Mouse (Mus musculus): ENCODE measurements at regions not wholly inside any gene's neighbourhood (a gene's known extent, or its start where the extent isn't known, plus 50 kb on each side); places are given as distances from the start of the nearest gene placed in this dataset.

GRCm38 (mm10) chr6:14819798-14820197 lies 64.7 kb upstream of the Ppp1r3a start:
- intact Hi-C loops (cut with DNase I) = loop anchor here (10.0 kb wide), 1 partner anchor 235 kb away; no protein-coding TSS in a partner anchor
- no peak for DNase-seq (ENCODE audit: low spot score in 2 of 2)

- DNase-seq (ENCODE audit: low spot score in 2 of 2) = no peak
- intact Hi-C loops (cut with DNase I) = no loop called here
Observed at GRCm38 (mm10) chr6:14824777-14825176, 69.7 kb upstream of the Ppp1r3a start.

- DNase-seq (ENCODE audit: low spot score in 2 of 2) = peak; percentile 10 to 37
- intact Hi-C loops (cut with DNase I) = loop anchor here (5.0 to 10.0 kb wide), 2 partner anchors 573 to 1376 kb away; no protein-coding TSS in a partner anchor
Observed at GRCm38 (mm10) chr6:14838910-14839309, 62.2 kb upstream of the Foxp2 start.

All from left cerebral cortex, postnatal 25 days (tissue).